10 mouse cellular contexts compared by ENCODE assay signal in genomic region chr10:93274277-93274696, GRCm38 (mm10). TPM values are rescaled to one million over a fixed set of nuclear protein-coding genes. Genes with fewer than 3 reads are reported as not detected.
DNase-seq lines count a peak whose midpoint lies in the region; ATAC-seq and TF ChIP-seq lines count a peak whose summit lies in the region.
"Had no signal": no experiment of that assay in that cellular context is flagged by ENCODE, and none has a peak within 500 bp of the region (broad histone marks: within the 10 kb centered on the region; RNA-seq: fewer than 3 reads in every experiment).

No protein-coding gene starts in this region.

- H3K36me3 ChIP-seq in kidney, embryonic 15.5 days = peaks cover 13% of the 10 kb centered on the region
- peaks cover 21% of the 10 kb centered on the region for H3K36me3 ChIP-seq in limb, embryonic 14.5 days (ENCODE audit: control insufficient read depth, insufficient read depth, low read length)
- H3K36me3 ChIP-seq: midbrain, embryonic 12.5 days had no signal

- no peak overlapping the region for H3K9ac ChIP-seq in kidney, embryonic 15.5 days
- no peak overlapping the region for H3K9ac ChIP-seq in limb, embryonic 14.5 days (ENCODE audit: low read depth, low read length, severe bottlenecking)
- H3K9ac ChIP-seq: midbrain, embryonic 12.5 days had no signal

- DNase-seq in kidney, postnatal 10 days = no peak
- DNase-seq in CD4-positive, CD25-positive, alpha-beta regulatory T cell, adult 2 months (ENCODE audit: low read depth, low spot score) = peak; percentile 73
- peak; percentile 43 for DNase-seq in R1 (ENCODE audit: low read depth, low spot score)
- no peak for DNase-seq in limb, embryonic 14.5 days (ENCODE audit: low spot score)
- DNase-seq in right cerebral cortex, postnatal 14 days = no peak
- no peak for DNase-seq in right cerebral cortex, postnatal 25 days
- DNase-seq: heart, postnatal 4 days; left cerebral cortex, postnatal 4 days had no signal

- H3K4me1 ChIP-seq in kidney, embryonic 15.5 days = peaks cover 77% of the 10 kb centered on the region
- peaks cover 40% of the 10 kb centered on the region for H3K4me1 ChIP-seq in limb, embryonic 14.5 days (ENCODE audit: control insufficient read depth, insufficient read depth, low read length)

- no peak overlapping the region for H3K4me3 ChIP-seq in kidney, embryonic 15.5 days (replicated peaks)
- H3K4me3 ChIP-seq in limb, embryonic 14.5 days (replicated peaks; ENCODE audit: low read length) = no peak overlapping the region
- H3K4me3 ChIP-seq: midbrain, embryonic 12.5 days had no signal

- H3K27ac ChIP-seq in kidney, embryonic 15.5 days = peak overlapping the region; percentile 42; the same call in 1 of the 2 replicates
- 0 out of 2 replicates have a peak overlapping the region, but pooled peaks have one; percentile 5 for H3K27ac ChIP-seq in limb, embryonic 14.5 days (replicated peaks; ENCODE audit: low read depth, low read length)

- no peak for TF ChIP-seq POLR2A in limb, embryonic 14.5 days (IDR thresholded peaks at IDR 0.05; ENCODE audit: borderline replicate concordance, extremely low read depth, insufficient read depth, insufficient read length)

- H3K9me3 ChIP-seq in kidney, embryonic 15.5 days (replicated peaks) = no peaks in the 10 kb centered on the region
- no peaks in the 10 kb centered on the region for H3K9me3 ChIP-seq in limb, embryonic 14.5 days (ENCODE audit: control insufficient read depth, low read length)
- H3K9me3 ChIP-seq: midbrain, embryonic 12.5 days had no signal

- no peaks in the 10 kb centered on the region for H3K27me3 ChIP-seq in kidney, embryonic 15.5 days
- no peaks in the 10 kb centered on the region for H3K27me3 ChIP-seq in limb, embryonic 14.5 days (ENCODE audit: control insufficient read depth, insufficient read depth, low read length)

- 47% methylated on average over 2 of the region's 2 CpGs for WGBS in kidney, embryonic 15.5 days
- 52% methylated on average over 2 of the region's 2 CpGs for WGBS in limb, embryonic 14.5 days

- no peak overlapping the region for H3K4me2 ChIP-seq in kidney, embryonic 15.5 days
- no peak overlapping the region for H3K4me2 ChIP-seq in limb, embryonic 14.5 days (replicated peaks; ENCODE audit: low read depth, low read length, severe bottlenecking)
- H3K4me2 ChIP-seq: midbrain, embryonic 12.5 days had no signal

- ATAC-seq in kidney, embryonic 15.5 days (replicated peaks; ENCODE audit: low FRiP score) = 0 out of 2 replicates have a peak, but pooled peaks have one; percentile 10
- no peak for ATAC-seq in limb, embryonic 14.5 days (ENCODE audit: low FRiP score, low read depth)

RNA-seq across cellular contexts. Expression of gene Elk3, which starts 36.6 kb away (rescaled TPM):
- polyA plus RNA-seq in kidney, embryonic 15.5 days (2015; fragmentation: Nextera tagmentation; extraction: Ambion mirVana) = 41.9 and 43.7 TPM in 2 replicates
- 60.9 and 78.2 TPM in 2 replicates for polyA plus RNA-seq in limb, embryonic 14.5 days (2012; rRNA removed)
- polyA plus RNA-seq in limb, embryonic 14.5 days (2014; fragmentation: Nextera tagmentation; extraction: Ambion mirVana) = 42.4 and 44.5 TPM in 2 replicates

Comparison
In these comparisons a context has a peak if more than half of its experiments do, and no peak if none do; other contexts are left out.
1. DNase-seq: peak in CD4-positive, CD25-positive, alpha-beta regulatory T cell, adult 2 months (single experiment) and R1 (single experiment); none in kidney, postnatal 10 days (single experiment), limb, embryonic 14.5 days (single experiment), right cerebral cortex, postnatal 14 days (single experiment) and right cerebral cortex, postnatal 25 days (single experiment).